Mouse (Mus musculus): Measurements from ENCODE around the gene Aldh1a3.

Gene Aldh1a3

DNA sequence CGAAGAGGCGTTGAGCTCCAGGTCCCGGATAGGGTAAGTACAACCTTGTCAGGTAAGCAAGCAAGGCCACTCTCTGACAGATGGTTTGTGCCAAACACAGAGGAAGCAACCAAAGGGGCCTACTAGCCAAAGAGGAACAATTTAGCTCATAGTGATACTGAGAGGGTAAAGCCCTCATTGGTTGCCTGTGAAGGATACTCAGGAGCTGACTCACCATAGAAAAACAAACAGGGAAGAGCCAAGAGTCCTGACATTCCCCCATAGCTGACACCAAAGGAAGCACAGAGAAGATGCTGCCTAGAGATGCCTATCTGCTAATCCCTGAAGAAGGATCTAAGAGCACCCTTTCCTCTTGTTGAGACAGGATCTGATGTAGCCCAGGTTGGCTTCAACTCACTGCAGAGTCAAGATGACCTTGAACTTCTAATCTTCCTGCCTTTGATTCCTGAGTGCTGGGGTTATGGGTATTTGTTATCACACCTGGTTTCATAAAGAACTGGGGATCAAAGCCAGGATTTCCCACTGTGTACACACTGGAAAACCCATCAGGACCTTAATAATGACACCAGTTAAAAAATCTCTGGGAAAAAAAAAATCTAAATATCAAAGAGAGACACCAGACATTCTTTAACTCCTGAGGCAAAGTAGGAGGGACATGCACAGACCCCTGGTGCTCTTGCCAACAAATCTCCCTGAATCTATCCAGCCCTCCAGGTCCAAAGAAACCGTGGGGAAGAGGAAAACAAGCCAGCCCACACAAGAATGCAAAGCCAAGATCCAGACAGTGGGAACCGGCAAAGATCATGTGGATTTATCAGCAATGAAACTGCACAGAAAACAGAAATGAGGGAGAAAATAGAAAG, 58.0 kb downstream of the Aldh1a3 start:
- DNase-seq, result no peak

GRCm38 (mm10) chr7:66365904-66366303, 61.4 kb downstream of the Aldh1a3 start, which contains the start of gene Gm10974:
Gene Gm10974 (plus strand): TSS chr7:66365905.
- peak; percentile 73 for DNase-seq

DNA sequence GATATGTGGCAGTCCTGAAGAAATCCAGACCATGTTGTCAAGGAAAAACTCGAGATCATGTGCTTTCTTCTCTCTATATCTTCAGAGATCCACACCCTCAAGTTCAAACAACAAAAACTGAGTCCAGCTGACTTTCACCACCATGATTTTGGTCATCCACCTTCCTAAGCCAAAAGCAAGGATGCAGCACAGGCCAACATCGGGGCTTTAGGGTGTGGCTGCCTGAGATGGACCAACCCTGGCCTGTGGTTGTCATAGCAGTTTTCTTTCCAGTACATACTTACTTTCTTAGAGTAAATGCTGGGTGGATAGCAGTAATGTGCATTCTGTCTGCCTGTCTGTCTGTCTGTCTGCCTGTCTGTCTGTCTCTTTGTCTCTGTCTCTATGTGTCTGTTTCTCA, 61.9 kb downstream of the Aldh1a3 start:
- no peak for DNase-seq

DNA sequence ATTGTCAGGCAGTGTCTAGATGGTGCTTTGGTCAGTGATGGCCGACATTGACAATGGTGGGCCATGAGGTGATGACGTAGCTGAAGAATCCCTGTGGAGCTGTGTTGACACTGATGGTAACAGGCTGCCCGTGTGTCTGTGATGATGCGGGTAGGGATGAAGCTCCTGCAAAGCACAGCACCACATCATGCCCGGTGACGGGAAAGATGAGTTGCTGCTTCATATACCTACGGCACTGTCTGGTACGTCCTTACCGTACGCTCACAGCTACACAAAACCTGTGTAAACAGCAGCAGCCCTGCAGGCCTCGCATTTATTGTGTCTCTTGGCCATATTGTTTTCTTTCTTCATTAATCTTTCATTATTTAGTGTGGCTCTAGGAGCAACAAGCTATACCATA, 62.8 kb downstream of the Aldh1a3 start:
- no peak for DNase-seq

- DNase-seq, result no peak
These were observed 68.3 kb downstream of the Aldh1a3 start for GRCm38 (mm10) chr7:66359044-66359443.

DNA sequence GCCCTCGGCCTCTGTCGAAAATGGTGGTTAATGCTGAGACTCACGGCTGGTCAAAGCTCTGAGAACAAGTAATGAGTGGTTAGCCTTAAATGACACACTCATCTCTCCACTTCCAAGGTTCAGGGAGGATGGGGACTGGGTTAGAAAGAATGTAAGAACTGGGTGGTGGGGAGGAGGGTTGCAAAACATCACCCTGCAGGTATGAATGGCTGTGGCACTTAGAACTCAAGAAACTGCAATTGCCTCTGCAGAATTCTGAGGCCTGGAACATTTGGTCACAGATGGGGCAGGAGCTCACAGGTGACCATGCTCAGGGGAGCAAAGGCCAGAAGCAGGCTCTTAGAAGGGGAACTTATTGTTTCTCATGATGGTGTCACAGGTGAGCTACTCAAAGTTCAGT, 68.9 kb downstream of the Aldh1a3 start:
- no peak for DNase-seq

DNA sequence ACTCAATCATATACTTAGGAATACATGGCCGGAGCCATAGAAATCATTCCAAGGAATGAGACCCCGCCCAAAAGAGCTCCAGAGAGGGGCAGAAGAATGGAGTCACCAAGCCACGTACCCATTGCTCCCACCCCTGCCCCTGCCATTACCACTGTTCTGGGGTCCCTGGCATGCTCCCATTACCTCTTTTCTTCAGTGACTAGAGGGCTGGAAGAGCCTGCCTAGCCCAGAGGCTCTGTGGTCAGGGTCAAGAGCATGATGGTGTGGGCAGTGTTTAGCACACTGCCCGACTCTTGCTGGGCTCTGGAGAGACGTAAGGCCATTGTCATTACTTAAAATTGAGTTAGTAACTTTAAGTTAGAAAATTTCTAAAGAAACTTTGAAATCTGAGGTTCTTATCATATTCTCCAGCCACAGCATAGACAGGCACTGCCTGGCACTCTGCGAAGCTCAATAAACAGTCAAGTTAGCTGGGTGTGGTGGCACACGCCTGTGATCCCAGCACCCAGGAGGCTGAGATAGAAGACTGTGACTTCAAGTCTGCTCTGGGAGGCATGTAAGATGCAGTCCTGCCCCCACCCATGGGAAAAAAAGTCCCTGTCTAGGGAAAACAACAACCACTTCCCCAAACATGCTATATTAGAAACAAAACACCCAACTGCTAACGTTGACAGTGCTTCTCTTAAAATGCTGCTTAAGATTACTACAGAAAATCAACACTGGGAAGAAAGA, 71.4 kb downstream of the Aldh1a3 start:
- no peak for DNase-seq

GRCm38 (mm10) chr7:66354911-66355310, 72.4 kb downstream of the Aldh1a3 start:
- DNase-seq, result no peak

DNA sequence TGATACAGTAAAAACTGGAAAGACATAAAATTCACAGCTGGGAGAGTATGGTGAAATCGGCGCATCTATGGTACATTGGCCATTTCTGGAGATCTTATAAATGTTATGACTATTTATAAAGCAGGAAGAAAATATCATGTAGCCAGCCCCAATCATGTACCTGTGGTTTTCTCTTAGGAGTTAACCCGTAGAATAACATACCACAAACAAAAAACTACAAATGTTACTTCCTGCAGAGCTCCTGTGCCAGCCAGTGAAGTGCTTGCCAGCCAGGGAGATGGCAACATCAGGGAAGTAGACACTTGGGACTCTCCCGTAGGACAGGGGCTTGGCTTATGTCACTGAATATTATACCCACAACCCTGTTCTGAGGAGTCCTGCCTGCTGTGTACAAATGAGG, 76.2 kb downstream of the Aldh1a3 start:
- DNase-seq, result no peak

GRCm38 (mm10) chr7:66349670-66350069, 77.6 kb downstream of the Aldh1a3 start:
- no peak for DNase-seq

DNA sequence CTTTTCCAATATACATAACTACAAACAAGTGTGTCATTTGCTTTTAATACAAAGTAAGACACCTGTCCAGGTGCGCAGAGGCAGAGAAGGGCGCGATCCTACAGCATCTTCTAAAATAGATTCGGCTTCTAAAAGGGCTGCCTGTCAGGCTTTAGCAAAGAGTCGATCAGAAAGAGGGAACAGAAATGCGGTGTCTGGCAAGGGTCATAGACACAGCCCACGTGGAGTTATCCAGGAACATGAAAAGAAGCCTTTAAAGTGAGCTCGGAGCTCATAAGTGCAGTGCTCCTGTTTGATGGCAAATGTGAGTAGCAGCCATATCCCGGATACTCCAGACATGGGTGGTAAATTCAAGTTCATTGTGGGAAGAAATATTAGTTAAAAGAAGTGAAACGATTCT, 78.7 kb downstream of the Aldh1a3 start:
- DNase-seq, result no peak

GRCm38 (mm10) chr7:66346959-66347663, 80.2 kb downstream of the Aldh1a3 start:
- DNase-seq, result no peak

- no peak for DNase-seq
These were observed 84.0 kb downstream of the Aldh1a3 start for GRCm38 (mm10) chr7:66343307-66343706.

- DNase-seq, result no peak
These were observed 84.5 kb downstream of the Aldh1a3 start for GRCm38 (mm10) chr7:66342831-66343230.

DNA sequence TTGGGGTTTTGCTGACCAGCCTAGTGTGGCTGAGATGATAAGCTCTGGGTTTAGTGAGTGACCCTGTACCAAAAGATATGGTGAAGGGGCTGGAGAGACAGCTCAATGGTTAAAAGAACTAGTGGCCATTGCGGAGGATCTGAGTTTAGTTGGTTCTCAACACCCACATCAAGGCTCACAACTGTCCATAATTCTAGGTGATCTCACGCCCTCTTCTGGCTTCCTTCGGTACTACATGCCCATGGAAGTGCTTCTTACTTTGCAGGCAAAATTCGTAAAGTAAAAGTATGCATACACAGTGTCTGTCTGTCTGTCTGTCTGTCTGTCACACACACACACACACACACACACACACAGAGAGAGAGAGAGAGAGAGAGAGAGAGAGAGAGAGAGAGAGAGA, 85.0 kb downstream of the Aldh1a3 start:
- peak; percentile 87 for DNase-seq
